Mouse (Mus musculus) intestine, embryonic 16.5 days (tissue): ENCODE results near the gene Ccdc162. TPM values are rescaled to one million over a fixed set of nuclear protein-coding genes. Genes with fewer than 3 reads are reported as not detected.

Source experiments
- ATAC-seq: fragments of 200-750 bp; cut with Nextera tagmentation; 2 replicates; pipeline ENCODE4 v1.8.0; 2017; ENCODE audit warnings: moderate TSS enrichment, moderate library complexity
- H3K27ac ChIP-seq: fragments of 300-500 bp; sonication (generic); 2 replicates; pipeline ENCODE4 v1.5.1; 2014; ENCODE audit warnings: mild to moderate bottlenecking, low read length
- H3K27me3 ChIP-seq: fragments of 300-500 bp; sonication (generic); replicated peaks from 2 replicates; pipeline ENCODE4 v1.6.1; 2014; ENCODE audit warnings: low read length, control low read depth, mixed read lengths; ENCODE audit not compliant: control insufficient read depth, insufficient read depth
- H3K36me3 ChIP-seq: fragments of 300-500 bp; sonication (generic); 2 replicates; pipeline ENCODE4 v1.6.1; 2014; ENCODE audit warnings: low read length, control low read depth; ENCODE audit not compliant: control insufficient read depth, insufficient read depth
- H3K4me1 ChIP-seq: fragments of 300-500 bp; sonication (generic); 2 replicates; pipeline ENCODE4 v1.6.1; 2014; ENCODE audit warnings: low read length, control low read depth, mixed read lengths; ENCODE audit not compliant: control insufficient read depth, insufficient read depth
- H3K4me2 ChIP-seq: fragments of 300-500 bp; sonication (generic); 2 replicates; pipeline ENCODE4 v1.6.1; 2014; ENCODE audit warnings: low read depth, low read length, control low read depth
- H3K4me3 ChIP-seq: fragments of 300-500 bp; sonication (generic); 2 replicates; pipeline ENCODE4 v1.5.1; 2014; ENCODE audit warnings: mild to moderate bottlenecking, low read length
- H3K9ac ChIP-seq: fragments of 300-500 bp; sonication (generic); 2 replicates; pipeline ENCODE4 v1.6.1; 2014; ENCODE audit warnings: low read depth, low read length
- H3K9me3 ChIP-seq: fragments of 300-500 bp; sonication (generic); 2 replicates; pipeline ENCODE4 v1.6.1; 2016; ENCODE audit warnings: low read length, control low read depth; ENCODE audit not compliant: control insufficient read depth
- WGBS: fragments of 180-500 bp; shearing (Covaris S2); extraction: QIAGEN DNeasy Blood & Tissue Kit; methylation state at CpG from one replicate; pipeline ENCODE4 v1.1.7; 2014; 5-methylcytosine and 5-hydroxymethylcytosine counted together
- polyA plus RNA-seq: library from polyadenylated mRNA; unstranded; fragments of >200 nt; fragmentation: Nextera tagmentation; extraction: Ambion mirVana; gene quantifications from 2 replicates; pipeline ENCODE4 v1.2.1, GENCODE M21; 2015

Gene Ccdc162
- polyA plus RNA-seq, 1 experiment from 2014 or later = 1.0 TPM

DNA sequence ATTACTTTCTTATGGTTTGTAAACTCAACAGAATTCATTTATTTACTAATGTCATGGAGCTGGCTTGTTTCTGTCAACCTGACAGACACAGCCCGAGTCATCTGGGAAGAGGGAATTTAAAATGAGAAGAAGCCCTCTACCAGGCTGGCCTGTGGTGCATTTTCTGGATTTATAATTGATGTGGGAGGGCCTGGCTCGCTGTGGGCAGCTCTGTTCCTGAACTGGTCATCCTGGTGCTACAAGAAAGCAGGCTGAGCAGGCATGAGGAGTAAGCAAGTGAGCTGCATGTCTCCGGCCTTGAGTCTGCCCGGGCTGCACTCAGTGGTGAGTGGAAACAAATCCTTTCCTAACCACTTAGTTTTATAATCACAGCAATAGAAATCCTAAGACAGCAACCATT lies 27.6 kb upstream of the Ccdc162 start:
- no peak overlapping the region for H3K4me3 ChIP-seq

DNA sequence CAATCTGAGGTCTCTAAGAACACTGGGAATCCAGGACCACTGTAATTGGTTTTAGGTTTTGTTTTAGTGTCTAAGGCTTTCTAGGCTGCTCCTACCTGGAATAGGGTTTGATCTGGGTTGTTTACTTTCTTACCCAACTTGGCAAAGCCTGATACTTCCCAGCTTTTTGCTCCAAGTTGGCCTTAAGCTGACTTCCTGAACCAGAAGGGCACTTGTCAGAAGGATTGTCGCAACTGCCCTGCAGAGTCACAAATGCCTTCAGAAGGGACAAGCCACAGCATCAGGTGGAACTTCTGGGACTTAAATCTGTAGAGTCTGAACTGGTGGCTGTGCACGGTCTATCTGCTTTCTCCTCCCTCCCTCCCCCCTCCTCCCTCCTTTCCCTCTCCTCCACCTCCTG lies 23.8 kb upstream of the Ccdc162 start:
- Histone ChIP-seq H3K9ac (no peak overlapping the region), H3K27ac (no peak overlapping the region), H3K4me1 (no peaks in the 10 kb centered on the region), H3K4me3 (no peak overlapping the region), H3K9me3 (no peaks in the 10 kb centered on the region), H3K4me2 (no peak overlapping the region), H3K27me3 (no peaks in the 10 kb centered on the region), H3K36me3 (peaks cover 8% of the 10 kb centered on the region)
- ATAC-seq = no peak
- WGBS = 70% methylated on average over 2 of the region's 2 CpGs

More for the DNA sequence above, 27.6 kb upstream of the Ccdc162 start:
- Histone ChIP-seq H3K27ac (no peak overlapping the region), H3K9me3 (no peaks in the 10 kb centered on the region), H3K27me3 (no peaks in the 10 kb centered on the region), H3K9ac (no peak overlapping the region), H3K4me1 (no peaks in the 10 kb centered on the region), H3K36me3 (no peaks in the 10 kb centered on the region), H3K4me2 (no peak overlapping the region)
- WGBS = 59% methylated on average over 4 of the region's 4 CpGs
- no peak for ATAC-seq

DNA sequence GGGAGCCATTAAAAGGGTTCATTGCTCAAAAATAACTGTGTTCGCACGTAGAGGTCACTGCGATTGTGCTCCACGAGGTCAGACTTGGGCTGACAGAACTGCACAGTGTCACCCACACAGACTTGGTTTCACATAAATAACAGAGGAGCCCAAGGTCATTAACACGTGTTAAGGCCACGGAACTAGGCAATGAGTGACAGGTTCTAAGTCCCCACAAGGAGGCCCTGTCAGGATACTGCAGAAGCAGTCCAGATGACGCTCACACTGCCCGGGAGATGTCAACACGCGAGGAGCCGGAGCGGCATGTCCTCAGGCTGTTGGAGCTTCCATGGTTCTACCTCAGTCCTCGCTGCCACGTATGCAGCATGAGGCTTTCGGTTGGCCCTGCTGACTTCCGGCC lies 20.8 kb upstream of the Ccdc162 start:
- Histone ChIP-seq H3K4me3 (no peak overlapping the region), H3K9me3 (no peaks in the 10 kb centered on the region), H3K4me2 (no peak overlapping the region), H3K36me3 (peaks cover 8% of the 10 kb centered on the region), H3K9ac (no peak overlapping the region), H3K4me1 (no peaks in the 10 kb centered on the region), H3K27ac (no peak overlapping the region), H3K27me3 (no peaks in the 10 kb centered on the region)
- WGBS = 92% methylated on average over 16 of the region's 16 CpGs
- ATAC-seq = no peak

DNA sequence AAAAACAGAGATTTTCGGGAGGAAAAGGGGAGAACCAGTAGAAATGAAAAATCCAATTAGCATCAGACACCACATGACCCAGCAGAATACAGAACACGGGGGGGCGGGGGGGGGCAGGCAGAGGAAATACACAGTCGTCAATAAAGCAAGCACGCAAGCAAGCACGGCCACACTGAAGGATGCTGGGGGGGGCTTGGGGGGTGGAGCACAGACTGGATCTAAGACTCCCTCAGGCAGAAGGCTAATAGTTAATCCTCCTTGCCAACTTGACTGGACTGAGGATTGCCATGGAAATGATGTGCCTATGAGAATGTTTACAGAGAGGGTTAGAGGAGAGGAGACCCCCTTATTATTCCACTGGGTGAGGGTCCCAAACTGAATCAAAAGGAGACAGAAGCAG lies 19.0 kb upstream of the Ccdc162 start:
- Histone ChIP-seq H3K27me3 (no peaks in the 10 kb centered on the region), H3K36me3 (peaks cover 8% of the 10 kb centered on the region), H3K27ac (no peak overlapping the region), H3K4me3 (no peak overlapping the region), H3K4me2 (no peak overlapping the region), H3K4me1 (no peaks in the 10 kb centered on the region), H3K9ac (no peak overlapping the region), H3K9me3 (no peaks in the 10 kb centered on the region)
- ATAC-seq = no peak
- WGBS = 82% methylated on average over 6 of the region's 6 CpGs

DNA sequence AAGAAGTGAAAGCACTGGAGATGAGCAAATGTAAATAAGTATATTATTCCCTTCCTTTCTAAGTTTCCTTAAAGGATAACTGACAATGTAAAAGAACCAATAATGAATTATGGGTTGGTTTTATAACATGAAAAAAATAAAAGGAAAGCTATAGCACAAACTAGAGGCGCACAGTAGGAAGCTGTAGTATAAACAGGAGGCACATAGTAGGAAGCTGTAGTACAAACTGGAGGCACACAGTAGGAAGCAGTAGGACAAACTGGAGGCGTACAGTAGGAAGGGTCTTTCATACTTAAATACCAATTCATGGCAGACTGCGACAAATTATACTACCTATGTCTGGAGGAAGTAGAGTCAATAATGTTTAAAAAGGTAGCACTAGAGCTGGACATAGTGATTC lies 16.8 kb upstream of the Ccdc162 start:
- 95% methylated on average over 3 of the region's 3 CpGs for WGBS
- H3K4me1 ChIP-seq = no peaks in the 10 kb centered on the region
- H3K4me3 ChIP-seq = no peak overlapping the region
- no peak overlapping the region for H3K9ac ChIP-seq
- H3K27me3 ChIP-seq = no peaks in the 10 kb centered on the region
- no peak for ATAC-seq
- H3K4me2 ChIP-seq = no peak overlapping the region
- peaks cover 5% of the 10 kb centered on the region for H3K36me3 ChIP-seq
- H3K9me3 ChIP-seq = peaks cover under 1% of the 10 kb centered on the region; the same call in 1 of the 2 replicates
- H3K27ac ChIP-seq = no peak overlapping the region

DNA sequence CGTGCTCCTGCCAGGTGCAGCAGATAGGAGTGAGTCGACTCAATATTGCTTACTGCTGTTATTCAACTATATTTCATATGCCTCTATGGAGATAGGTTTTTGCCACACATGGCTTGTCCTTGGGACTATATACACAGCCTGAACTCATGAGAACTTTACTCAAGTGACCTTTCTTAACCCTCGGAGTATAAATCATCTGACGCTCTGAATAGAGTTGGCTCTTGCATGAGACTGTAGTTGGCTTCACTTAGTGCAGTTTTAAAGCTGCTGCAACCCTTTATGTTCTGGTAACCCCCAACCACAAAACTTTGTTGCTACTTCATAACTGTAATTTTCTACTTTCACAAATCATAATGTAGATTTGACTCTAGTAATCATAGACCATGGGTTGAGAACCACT lies 15.5 kb upstream of the Ccdc162 start:
- Histone ChIP-seq H3K4me1 (no peaks in the 10 kb centered on the region), H3K9ac (no peak overlapping the region), H3K36me3 (peaks cover 5% of the 10 kb centered on the region; the same call in 1 of the 2 replicates), H3K27ac (no peak overlapping the region), H3K4me2 (no peak overlapping the region), H3K4me3 (no peak overlapping the region), H3K9me3 (peaks cover 4% of the 10 kb centered on the region; the same call in 1 of the 2 replicates), H3K27me3 (no peaks in the 10 kb centered on the region)
- ATAC-seq = no peak
- 91% methylated on average over 4 of the region's 4 CpGs for WGBS

DNA sequence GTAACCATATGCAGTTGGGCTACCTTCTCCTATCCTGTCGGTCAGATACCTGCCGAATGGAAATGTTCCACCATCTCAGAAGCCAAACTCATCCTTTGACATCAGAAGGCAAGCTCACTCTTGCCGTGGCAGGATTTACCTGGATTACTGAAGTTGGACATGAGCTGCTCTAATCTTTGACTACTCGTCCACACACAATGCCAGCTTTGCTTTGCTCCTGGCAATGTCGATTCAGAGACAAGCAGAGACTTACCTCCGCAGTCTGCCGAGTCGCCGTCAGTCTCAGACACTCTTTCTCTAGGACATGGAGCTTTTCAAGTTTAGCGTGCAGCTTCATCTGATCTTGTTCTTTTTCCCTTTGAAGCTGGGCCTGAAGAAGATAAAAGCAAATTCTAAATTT lies 14.3 kb upstream of the Ccdc162 start:
- Histone ChIP-seq H3K9ac (no peak overlapping the region), H3K4me2 (no peak overlapping the region), H3K27me3 (no peaks in the 10 kb centered on the region), H3K4me3 (no peak overlapping the region), H3K4me1 (no peaks in the 10 kb centered on the region), H3K9me3 (peaks cover 4% of the 10 kb centered on the region; the same call in 1 of the 2 replicates), H3K27ac (no peak overlapping the region), H3K36me3 (peaks cover 5% of the 10 kb centered on the region; the same call in 1 of the 2 replicates)
- no peak for ATAC-seq
- WGBS = 95% methylated on average over 10 of the region's 10 CpGs

DNA sequence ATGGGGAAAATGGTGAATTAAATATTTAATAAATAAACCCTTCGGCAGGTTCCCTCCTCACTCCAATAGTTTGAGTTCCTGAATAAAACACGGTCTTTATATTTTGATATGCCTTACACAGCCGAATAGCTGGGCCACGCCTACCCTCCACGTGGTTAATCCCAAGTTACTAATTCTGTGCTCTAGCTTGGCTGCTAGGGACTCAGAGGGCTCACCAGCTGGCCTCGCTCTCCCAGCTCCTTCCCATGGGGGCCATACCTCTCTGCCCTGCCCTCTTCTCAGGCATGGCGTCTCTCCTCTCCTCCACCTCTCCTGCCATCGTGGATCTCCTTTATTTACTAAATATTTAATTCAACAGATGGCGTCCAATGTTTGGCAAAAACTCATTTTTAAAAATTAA lies 9.8 kb upstream of the Ccdc162 start:
- Histone ChIP-seq H3K27ac (no peak overlapping the region), H3K36me3 (peaks cover 5% of the 10 kb centered on the region; the same call in 1 of the 2 replicates), H3K9ac (no peak overlapping the region), H3K9me3 (peaks cover 4% of the 10 kb centered on the region; the same call in 1 of the 2 replicates), H3K4me3 (no peak overlapping the region), H3K4me2 (no peak overlapping the region), H3K4me1 (no peaks in the 10 kb centered on the region), H3K27me3 (no peaks in the 10 kb centered on the region)
- no peak for ATAC-seq
- WGBS = 88% methylated on average over 9 of the region's 9 CpGs

DNA sequence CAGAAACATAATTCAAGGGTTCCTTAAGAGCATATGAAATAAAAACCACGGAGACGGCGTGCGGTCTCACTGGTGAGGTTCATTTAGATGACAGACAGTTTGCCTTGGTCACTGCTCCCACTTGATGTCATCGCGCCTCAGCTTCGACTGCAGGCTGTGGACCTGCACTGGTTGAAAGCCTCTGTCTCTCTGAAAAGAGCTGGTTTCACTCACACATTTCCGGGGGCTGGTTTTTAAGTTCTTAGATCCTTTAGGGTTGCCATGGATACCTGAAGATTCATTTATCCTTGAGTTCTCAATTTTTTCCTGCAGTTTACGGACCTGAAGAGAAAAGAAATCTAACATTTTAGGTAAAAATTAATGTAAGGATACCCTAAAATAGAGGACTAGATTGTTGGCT lies 3.2 kb upstream of the Ccdc162 start:
- Histone ChIP-seq H3K27me3 (no peaks in the 10 kb centered on the region), H3K9ac (no peak overlapping the region), H3K4me2 (no peak overlapping the region), H3K4me1 (no peaks in the 10 kb centered on the region), H3K36me3 (no peaks in the 10 kb centered on the region), H3K9me3 (no peaks in the 10 kb centered on the region), H3K4me3 (no peak overlapping the region), H3K27ac (no peak overlapping the region)
- WGBS = 71% methylated on average over 9 of the region's 9 CpGs
- no peak for ATAC-seq

DNA sequence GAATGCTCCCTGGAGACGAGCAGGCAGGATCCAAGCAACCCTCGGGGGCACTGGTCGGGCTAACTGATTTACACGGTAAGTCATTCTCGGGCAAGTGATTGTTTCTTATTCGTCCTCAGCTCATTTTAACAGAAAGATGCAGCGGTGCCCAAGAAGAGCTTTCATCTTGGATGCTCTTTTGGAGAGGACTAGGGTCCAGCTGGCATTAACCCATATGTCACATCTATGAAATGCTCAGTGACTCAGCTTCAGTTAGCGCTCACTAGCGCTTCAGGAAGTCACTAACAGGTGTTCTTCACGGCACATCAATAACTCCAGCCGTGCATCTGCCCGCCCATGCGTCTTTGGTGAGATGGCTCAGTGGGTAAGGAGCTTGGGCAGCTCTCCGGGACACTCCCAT lies 877 bp downstream of the Ccdc162 start:
- Histone ChIP-seq H3K27ac (no peak overlapping the region), H3K36me3 (no peaks in the 10 kb centered on the region), H3K9ac (no peak overlapping the region), H3K9me3 (no peaks in the 10 kb centered on the region), H3K4me2 (no peak overlapping the region), H3K4me3 (no peak overlapping the region), H3K4me1 (no peaks in the 10 kb centered on the region), H3K27me3 (no peaks in the 10 kb centered on the region)
- no peak for ATAC-seq
- WGBS = 90% methylated on average over 14 of the region's 14 CpGs
